Mouse (Mus musculus): ENCODE measurements around the gene Icam1. TPM values are rescaled to one million over a fixed set of nuclear protein-coding genes. Genes with fewer than 3 reads are reported as not detected.

Icam1 gene
- polyA plus RNA-seq, 1 experiment, result 0.09 TPM

GRCm38 (mm10) chr9:21021363-21021762, 5.6 kb downstream of the Icam1 start:
- no peak for TF ChIP-seq FOSL1 (IDR thresholded peaks at IDR 0.05; ENCODE audit: insufficient read depth, low read length, poor library complexity, severe bottlenecking)
- no peak for TF ChIP-seq MYOD1 (IDR thresholded peaks at IDR 0.05; ENCODE audit: control insufficient read depth, insufficient read length, low read depth)
- TF ChIP-seq USF1 (IDR thresholded peaks at IDR 0.05; ENCODE audit: low read depth), result no peak
- TF ChIP-seq CTCF (IDR thresholded peaks at IDR 0.05; ENCODE audit: control insufficient read depth, insufficient read depth, insufficient read length), result no peak
- no peak for TF ChIP-seq CEBPB (IDR thresholded peaks at IDR 0.05; ENCODE audit: low read depth)
- no peak for TF ChIP-seq MAX (IDR thresholded peaks at IDR 0.05)
- no peak for TF ChIP-seq MYOG (IDR thresholded peaks at IDR 0.05; ENCODE audit: control insufficient read depth, extremely low read depth, insufficient read length)
- no peak overlapping the region for H3ac ChIP-seq (ENCODE audit: control insufficient read depth, insufficient read length, low read depth)
- H3K79me2 ChIP-seq (ENCODE audit: control insufficient read depth, insufficient read depth), result no peaks in the 10 kb centered on the region
- H3K4me3 ChIP-seq (ENCODE audit: insufficient read depth, poor library complexity, severe bottlenecking), result no peak overlapping the region
- H3K79me3 ChIP-seq (ENCODE audit: low read depth), result no peaks in the 10 kb centered on the region
- H3K36me3 ChIP-seq (ENCODE audit: control insufficient read depth, insufficient read depth), result no peaks in the 10 kb centered on the region
- peaks cover 6% of the 10 kb centered on the region for H3K27me3 ChIP-seq (ENCODE audit: control insufficient read depth, insufficient read depth, insufficient read length)

GRCm38 (mm10) chr9:21022288-21022687, 6.5 kb downstream of the Icam1 start:
- TF ChIP-seq MAX (IDR thresholded peaks at IDR 0.05), result no peak
- Histone ChIP-seq H3K36me3 (ENCODE audit: control insufficient read depth, insufficient read depth) (no peaks in the 10 kb centered on the region), H3K4me3 (ENCODE audit: insufficient read depth, poor library complexity, severe bottlenecking) (no peak overlapping the region), H3ac (ENCODE audit: control insufficient read depth, insufficient read length, low read depth) (no peak overlapping the region), H3K79me3 (ENCODE audit: low read depth) (no peaks in the 10 kb centered on the region), H3K79me2 (ENCODE audit: control insufficient read depth, insufficient read depth) (no peaks in the 10 kb centered on the region), H3K27me3 (ENCODE audit: control insufficient read depth, insufficient read depth, insufficient read length) (no peaks in the 10 kb centered on the region)

DNA sequence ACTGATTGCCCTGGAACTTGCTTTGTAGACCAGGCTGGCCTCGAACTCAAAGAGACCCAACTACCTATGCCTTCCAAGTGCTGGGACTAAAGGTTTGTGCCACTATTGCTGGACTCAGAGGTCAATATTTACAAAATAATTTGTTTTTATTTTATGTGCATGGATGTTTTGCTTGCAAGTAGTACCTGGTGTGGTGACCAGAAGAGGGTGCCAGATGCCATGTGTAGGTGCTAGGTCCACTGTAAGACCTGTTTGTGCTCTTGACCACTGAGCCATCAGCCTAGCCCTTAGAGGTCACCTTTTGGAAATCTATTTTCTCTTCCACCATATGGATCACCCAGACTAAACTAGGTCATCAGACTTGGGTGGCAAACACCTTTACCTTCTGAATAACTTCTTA, 6.9 kb downstream of the Icam1 start:
- Histone ChIP-seq H3K27me3 (ENCODE audit: control insufficient read depth, insufficient read depth, insufficient read length) (no peaks in the 10 kb centered on the region), H3K4me3 (ENCODE audit: insufficient read depth, poor library complexity, severe bottlenecking) (no peak overlapping the region), H3K79me2 (ENCODE audit: control insufficient read depth, insufficient read depth) (no peaks in the 10 kb centered on the region), H3ac (ENCODE audit: control insufficient read depth, insufficient read length, low read depth) (no peak overlapping the region), H3K36me3 (ENCODE audit: control insufficient read depth, insufficient read depth) (no peaks in the 10 kb centered on the region), H3K79me3 (ENCODE audit: low read depth) (no peaks in the 10 kb centered on the region)
- TF ChIP-seq CTCF (IDR thresholded peaks at IDR 0.05; ENCODE audit: control insufficient read depth, insufficient read depth, insufficient read length) (no peak), FOSL1 (IDR thresholded peaks at IDR 0.05; ENCODE audit: insufficient read depth, low read length, poor library complexity, severe bottlenecking) (no peak), MYOG (IDR thresholded peaks at IDR 0.05; ENCODE audit: control insufficient read depth, extremely low read depth, insufficient read length) (no peak), USF1 (IDR thresholded peaks at IDR 0.05; ENCODE audit: low read depth) (no peak), MYOD1 (IDR thresholded peaks at IDR 0.05; ENCODE audit: control insufficient read depth, insufficient read length, low read depth) (no peak), CEBPB (IDR thresholded peaks at IDR 0.05; ENCODE audit: low read depth) (no peak), MAX (IDR thresholded peaks at IDR 0.05) (no peak)

- no peaks in the 10 kb centered on the region for H3K36me3 ChIP-seq (ENCODE audit: control insufficient read depth, insufficient read depth)
- no peaks in the 10 kb centered on the region for H3K79me3 ChIP-seq (ENCODE audit: low read depth)
- TF ChIP-seq CTCF (IDR thresholded peaks at IDR 0.05; ENCODE audit: control insufficient read depth, insufficient read depth, insufficient read length), result no peak
- TF ChIP-seq MYOD1 (IDR thresholded peaks at IDR 0.05; ENCODE audit: control insufficient read depth, insufficient read length, low read depth), result no peak
- no peak for TF ChIP-seq MAX (IDR thresholded peaks at IDR 0.05)
- TF ChIP-seq MYOG (IDR thresholded peaks at IDR 0.05; ENCODE audit: control insufficient read depth, extremely low read depth, insufficient read length), result no peak
- TF ChIP-seq CEBPB (IDR thresholded peaks at IDR 0.05; ENCODE audit: low read depth), result no peak
- TF ChIP-seq USF1 (IDR thresholded peaks at IDR 0.05; ENCODE audit: low read depth), result no peak
- TF ChIP-seq FOSL1 (IDR thresholded peaks at IDR 0.05; ENCODE audit: insufficient read depth, low read length, poor library complexity, severe bottlenecking), result no peak
- no peaks in the 10 kb centered on the region for H3K79me2 ChIP-seq (ENCODE audit: control insufficient read depth, insufficient read depth)
- H3ac ChIP-seq (ENCODE audit: control insufficient read depth, insufficient read length, low read depth), result no peak overlapping the region
- no peak overlapping the region for H3K4me3 ChIP-seq (ENCODE audit: insufficient read depth, poor library complexity, severe bottlenecking)
- no peaks in the 10 kb centered on the region for H3K27me3 ChIP-seq (ENCODE audit: control insufficient read depth, insufficient read depth, insufficient read length)
These were observed 9.5 kb downstream of the Icam1 start for GRCm38 (mm10) chr9:21025258-21025810.

DNA sequence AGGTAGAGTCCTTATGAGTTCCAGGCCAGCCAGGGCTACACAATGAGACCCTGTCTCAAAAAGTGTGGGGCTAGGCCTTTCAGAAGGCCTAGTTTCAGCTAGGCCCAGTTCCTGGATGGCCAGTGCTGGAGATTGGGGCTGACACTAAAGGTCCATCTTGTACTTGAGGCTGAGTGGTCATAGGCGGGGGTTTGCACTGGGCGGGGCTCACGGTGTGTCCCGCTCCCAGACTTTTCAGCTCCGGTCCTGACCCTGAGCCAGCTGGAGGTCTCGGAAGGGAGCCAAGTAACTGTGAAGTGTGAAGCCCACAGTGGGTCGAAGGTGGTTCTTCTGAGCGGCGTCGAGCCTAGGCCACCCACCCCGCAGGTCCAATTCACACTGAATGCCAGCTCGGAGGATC, 11.1 kb downstream of the Icam1 start:
- TF ChIP-seq MYOG (IDR thresholded peaks at IDR 0.05; ENCODE audit: control insufficient read depth, extremely low read depth, insufficient read length) (no peak), CEBPB (IDR thresholded peaks at IDR 0.05; ENCODE audit: low read depth) (no peak), USF1 (IDR thresholded peaks at IDR 0.05; ENCODE audit: low read depth) (no peak), FOSL1 (IDR thresholded peaks at IDR 0.05; ENCODE audit: insufficient read depth, low read length, poor library complexity, severe bottlenecking) (no peak), MYOD1 (IDR thresholded peaks at IDR 0.05; ENCODE audit: control insufficient read depth, insufficient read length, low read depth) (no peak), CTCF (IDR thresholded peaks at IDR 0.05; ENCODE audit: control insufficient read depth, insufficient read depth, insufficient read length) (no peak), MAX (IDR thresholded peaks at IDR 0.05) (no peak)
- H3K4me3 ChIP-seq (ENCODE audit: insufficient read depth, poor library complexity, severe bottlenecking), result no peak overlapping the region
- H3K27me3 ChIP-seq (ENCODE audit: control insufficient read depth, insufficient read depth, insufficient read length), result no peaks in the 10 kb centered on the region
- no peaks in the 10 kb centered on the region for H3K79me2 ChIP-seq (ENCODE audit: control insufficient read depth, insufficient read depth)
- H3ac ChIP-seq (ENCODE audit: control insufficient read depth, insufficient read length, low read depth), result no peak overlapping the region
- no peaks in the 10 kb centered on the region for H3K79me3 ChIP-seq (ENCODE audit: low read depth)
- H3K36me3 ChIP-seq (ENCODE audit: control insufficient read depth, insufficient read depth), result no peaks in the 10 kb centered on the region

DNA sequence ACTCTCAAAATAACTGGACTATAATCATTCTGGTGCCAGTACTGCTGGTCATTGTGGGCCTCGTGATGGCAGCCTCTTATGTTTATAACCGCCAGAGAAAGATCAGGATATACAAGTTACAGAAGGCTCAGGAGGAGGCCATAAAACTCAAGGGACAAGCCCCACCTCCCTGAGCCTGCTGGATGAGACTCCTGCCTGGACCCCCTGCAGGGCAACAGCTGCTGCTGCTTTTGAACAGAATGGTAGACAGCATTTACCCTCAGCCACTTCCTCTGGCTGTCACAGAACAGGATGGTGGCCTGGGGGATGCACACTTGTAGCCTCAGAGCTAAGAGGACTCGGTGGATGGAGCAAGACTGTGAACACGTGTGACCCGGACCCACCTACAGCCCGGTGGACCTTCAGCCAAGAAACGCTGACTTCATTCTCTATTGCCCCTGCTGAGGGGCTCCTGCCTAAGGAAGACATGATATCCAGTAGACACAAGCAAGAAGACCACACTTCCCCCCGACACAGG, 12.0 kb downstream of the Icam1 start:
- TF ChIP-seq CTCF (IDR thresholded peaks at IDR 0.05; ENCODE audit: control insufficient read depth, insufficient read depth, insufficient read length) (no peak), MYOD1 (IDR thresholded peaks at IDR 0.05; ENCODE audit: control insufficient read depth, insufficient read length, low read depth) (peak; percentile 52)
- Histone ChIP-seq H3K36me3 (ENCODE audit: control insufficient read depth, insufficient read depth) (no peaks in the 10 kb centered on the region), H3K4me3 (ENCODE audit: insufficient read depth, poor library complexity, severe bottlenecking) (no peak overlapping the region), H3K79me2 (ENCODE audit: control insufficient read depth, insufficient read depth) (no peaks in the 10 kb centered on the region), H3ac (ENCODE audit: control insufficient read depth, insufficient read length, low read depth) (no peak overlapping the region), H3K79me3 (ENCODE audit: low read depth) (no peaks in the 10 kb centered on the region), H3K27me3 (ENCODE audit: control insufficient read depth, insufficient read depth, insufficient read length) (no peaks in the 10 kb centered on the region)

Measured in C2C12 (cell line).